Mouse (Mus musculus) adipose tissue, adult 10 weeks (tissue): ENCODE data around the gene Tgtp1. TPM values are rescaled to one million over a fixed set of nuclear protein-coding genes. Genes with fewer than 3 reads are reported as not detected.

Experiments used
- polyA plus RNA-seq: library from polyadenylated mRNA; stranded (reverse); fragments of 350-450 nt; fragmentation: Illumina TruSeq; extraction: RNeasy Lipid Tissue Mini Kit (QIAGEN cat#74804); gene quantifications from one replicate; pipeline ENCODE4 v1.2.3, GENCODE M21; 2014; ENCODE audit warnings: low read depth, low replicate concordance

The Tgtp1 gene
- 9.5 TPM for polyA plus RNA-seq

DNA sequence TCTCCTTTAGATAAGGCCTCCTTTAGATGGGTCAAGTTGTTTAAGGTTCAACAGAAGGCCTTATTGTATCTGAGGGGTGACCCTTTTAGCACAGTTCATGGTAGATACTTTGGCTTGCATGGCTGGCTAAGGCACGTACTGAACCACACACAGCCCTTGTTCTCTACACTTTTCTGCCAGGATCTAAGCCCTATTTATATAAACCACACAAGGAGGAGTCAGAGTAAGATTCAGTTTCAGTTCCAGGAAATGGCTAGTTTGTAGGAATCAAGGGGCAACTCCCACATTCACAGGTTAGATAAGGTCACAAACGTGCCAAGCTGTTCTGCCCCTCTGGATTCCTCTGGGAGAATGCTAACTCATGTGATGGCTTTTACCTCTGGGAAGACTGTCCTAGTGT is at the start of gene Tgtp1:
TSS of gene Tgtp1 (minus strand) at position 155 of the 400 bp plus-strand sequence.

DNA sequence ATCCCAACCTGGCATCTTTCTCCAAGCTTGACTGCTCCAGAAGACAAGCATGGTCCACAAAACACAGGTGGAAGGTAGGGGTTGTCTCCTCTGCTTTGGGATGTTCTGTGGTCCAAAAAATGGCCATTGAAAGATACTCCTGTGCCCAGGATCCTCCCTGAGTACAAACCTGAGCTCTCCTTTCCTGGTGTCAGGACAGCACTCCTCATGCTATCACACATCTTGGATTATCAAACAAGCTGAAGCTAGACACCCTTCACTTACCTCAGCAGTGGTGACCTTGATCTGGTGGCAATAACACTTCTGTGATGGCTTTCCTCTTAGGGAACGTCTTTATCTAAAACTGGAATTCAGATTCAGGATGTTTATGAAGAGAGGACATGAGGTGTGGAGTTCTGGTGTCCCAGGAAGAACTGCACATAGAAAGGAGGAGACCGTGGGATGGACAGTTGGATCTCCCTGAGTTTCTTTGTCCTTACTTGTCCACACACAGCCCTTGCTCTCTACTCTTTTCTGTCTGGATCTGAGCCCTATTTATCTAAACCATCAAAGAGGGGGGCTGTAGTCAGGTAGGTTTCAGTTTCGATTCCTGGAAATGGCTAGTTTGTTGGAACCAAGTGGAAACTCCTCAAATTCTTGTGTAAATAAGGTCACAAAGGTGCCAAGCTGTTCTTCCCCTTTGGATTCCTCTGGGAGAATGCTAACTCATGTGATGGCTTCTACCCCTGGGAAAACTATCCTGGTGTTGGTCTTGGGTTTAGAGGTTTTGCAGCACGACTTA is 2.0 kb downstream of the Tgtp1 start, which contains the start of gene Gm12185:
TSS of gene Gm12185 (minus strand) at position 487 of the 781 bp plus-strand sequence.

DNA sequence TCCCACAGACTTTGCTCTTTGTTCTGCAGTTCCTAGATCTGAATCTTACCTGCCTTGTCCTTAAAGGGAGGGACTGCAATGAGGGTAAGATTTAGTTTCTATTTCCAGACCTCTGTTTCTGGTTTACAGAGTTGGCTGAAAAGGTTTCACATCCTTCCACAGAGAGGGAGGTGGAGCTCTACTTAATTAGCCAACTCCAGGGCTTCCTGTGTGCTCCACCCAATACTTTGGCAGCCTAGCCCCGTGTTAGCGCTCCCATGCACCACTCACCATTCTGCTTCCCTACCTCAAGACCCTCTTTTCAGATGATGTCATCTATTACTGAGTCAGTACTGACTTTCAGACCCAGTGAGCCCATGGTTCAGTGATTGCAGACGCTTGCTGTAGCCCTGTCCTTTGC is 14.7 kb downstream of the Tgtp1 start, which contains the start of gene 9930111J21Rik1:
TSS of gene 9930111J21Rik1 (minus strand) at position 148 of the 400 bp plus-strand sequence.

DNA sequence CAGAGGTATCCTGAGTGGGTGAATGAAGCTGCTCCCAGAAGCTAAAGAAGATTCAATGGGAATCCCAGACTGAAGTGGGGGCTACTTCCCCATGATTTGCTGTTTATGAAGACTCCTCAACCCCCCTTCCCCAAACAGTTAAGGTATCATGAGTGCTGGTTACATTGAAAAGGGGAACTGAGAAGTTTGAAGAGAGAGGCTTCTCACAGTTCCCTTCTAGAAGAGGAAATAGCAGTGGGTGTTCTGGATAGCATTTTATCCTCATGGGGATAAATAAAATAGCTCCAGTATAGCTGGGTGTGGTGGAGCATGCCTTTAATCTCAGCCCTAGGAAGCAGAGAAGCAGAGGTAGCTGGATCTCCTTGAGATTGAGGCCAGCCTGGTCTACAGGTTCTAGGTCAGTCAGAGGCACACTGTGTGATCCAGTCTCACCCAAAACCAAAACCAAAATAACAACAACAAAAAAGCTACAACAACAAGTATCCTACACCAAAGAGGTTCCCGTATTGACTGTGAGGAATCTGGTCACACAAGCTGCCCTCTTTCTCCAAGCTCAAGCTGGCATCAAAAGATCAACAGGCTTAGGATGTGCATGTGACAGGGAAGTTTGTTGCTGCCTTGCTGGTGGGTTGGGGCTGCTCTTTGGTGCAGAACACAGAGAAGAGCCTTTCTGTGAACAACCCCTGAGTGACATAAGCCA is 15.6 kb downstream of the Tgtp1 start, which contains the start of gene Olfr56:
TSS of gene Olfr56 (plus strand) at position 650 of the 700 bp plus-strand sequence.

DNA sequence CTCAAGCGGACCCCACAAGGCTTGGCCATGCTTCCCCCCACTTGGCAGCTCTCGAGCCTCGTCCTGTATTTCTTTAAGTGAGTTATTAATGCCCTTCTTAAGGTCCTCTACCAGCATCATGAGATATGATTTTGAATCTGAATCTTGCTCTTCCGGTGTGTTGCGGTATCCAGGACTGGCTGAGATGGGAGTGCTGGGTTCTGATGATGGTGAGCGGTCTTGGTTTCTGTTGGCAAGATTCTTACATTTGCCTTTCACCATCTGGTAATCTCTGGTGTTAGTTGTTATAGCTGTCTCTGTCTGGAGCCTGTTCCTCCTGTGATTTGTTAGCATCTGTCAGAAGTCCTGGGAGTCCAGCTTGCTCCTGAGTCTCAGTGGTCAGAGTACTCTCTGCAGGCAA is 47.9 kb downstream of the Tgtp1 start, which contains the start of gene Psme2b:
TSS of gene Psme2b (minus strand) at position 101 of the 400 bp plus-strand sequence.

Other genes starting within 250 kb of the Tgtp1 start
- gene Rack1, start 193.8 kb downstream of the Tgtp1 start, polyA plus RNA-seq = 827 TPM
- gene Trim41, start 176.8 kb downstream of the Tgtp1 start, polyA plus RNA-seq = 40.1 TPM
- 18.8 TPM for gene Trim7, start 168.0 kb downstream of the Tgtp1 start, polyA plus RNA-seq
- 11.4 TPM for gene Gm12184, start 167.5 kb downstream of the Tgtp1 start, polyA plus RNA-seq
- 23.5 TPM for gene Irgm1, start 122.5 kb downstream of the Tgtp1 start, polyA plus RNA-seq
- 1.8 TPM for gene Gm5431, start 92.0 kb downstream of the Tgtp1 start, polyA plus RNA-seq
- gene Psme2b, start 48.0 kb downstream of the Tgtp1 start, polyA plus RNA-seq = 2.4 TPM
- gene Olfr56, start 15.3 kb downstream of the Tgtp1 start, polyA plus RNA-seq = 0.92 TPM
- gene 9930111J21Rik1, start 14.8 kb downstream of the Tgtp1 start, polyA plus RNA-seq = 1.5 TPM
- gene Gm12185, start 1.9 kb downstream of the Tgtp1 start, polyA plus RNA-seq = 0.30 TPM
- gene 9930111J21Rik2, start 57.1 kb upstream of the Tgtp1 start, polyA plus RNA-seq = 4.0 TPM
- gene Tgtp2, start 70.0 kb upstream of the Tgtp1 start, polyA plus RNA-seq = 14.4 TPM
- 10.8 TPM for gene Ifi47, start 82.4 kb upstream of the Tgtp1 start, polyA plus RNA-seq
- gene Olfr1396, start 120.7 kb upstream of the Tgtp1 start, polyA plus RNA-seq = 0.45 TPM
- gene Olfr1395, start 148.1 kb upstream of the Tgtp1 start, polyA plus RNA-seq = not detected
- gene Olfr1394, start 160.2 kb upstream of the Tgtp1 start, polyA plus RNA-seq = not detected
- gene Btnl9, start 193.0 kb upstream of the Tgtp1 start, polyA plus RNA-seq = 21.1 TPM
- 16.9 TPM for gene Zfp62, start 209.1 kb upstream of the Tgtp1 start, polyA plus RNA-seq